Mouse (Mus musculus) right cerebral cortex, postnatal 36 days (tissue): ENCODE results near the gene Gm13090.

Source experiments
- DNase-seq, 2 experiments: peaks; one replicate each; pipeline ENCODE4 v3.0.0; 2022; ENCODE audit warnings: low spot score in 2 of 2, mixed read lengths in 1 of 2

The Gm13090 gene

GRCm38 (mm10) chr4:151096334-151097103, 7.1 kb downstream of the Gm13090 start:
- no peak for DNase-seq

- no peak for DNase-seq
Measured at GRCm38 (mm10) chr4:151097104-151097438, 7.7 kb downstream of the Gm13090 start.

DNA sequence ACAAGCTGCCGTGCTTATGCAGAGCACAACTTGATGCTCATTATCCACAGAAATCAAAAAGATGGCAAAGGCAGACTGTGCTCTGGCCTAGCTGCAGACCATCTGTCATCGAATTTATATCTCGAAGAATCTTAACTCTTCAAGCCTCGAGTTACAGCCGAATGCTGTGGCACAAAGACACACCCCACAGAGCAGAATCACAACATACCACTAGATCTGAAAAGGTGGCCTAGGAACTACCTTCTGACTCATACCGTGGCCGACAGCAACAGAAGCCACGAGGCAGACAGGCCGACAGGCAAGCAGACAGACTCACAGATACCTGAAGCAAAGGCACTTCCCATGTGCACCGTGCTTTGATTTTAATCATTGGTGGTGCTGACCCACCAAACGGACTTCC, 14.3 kb downstream of the Gm13090 start:
- DNase-seq, result no peak

DNA sequence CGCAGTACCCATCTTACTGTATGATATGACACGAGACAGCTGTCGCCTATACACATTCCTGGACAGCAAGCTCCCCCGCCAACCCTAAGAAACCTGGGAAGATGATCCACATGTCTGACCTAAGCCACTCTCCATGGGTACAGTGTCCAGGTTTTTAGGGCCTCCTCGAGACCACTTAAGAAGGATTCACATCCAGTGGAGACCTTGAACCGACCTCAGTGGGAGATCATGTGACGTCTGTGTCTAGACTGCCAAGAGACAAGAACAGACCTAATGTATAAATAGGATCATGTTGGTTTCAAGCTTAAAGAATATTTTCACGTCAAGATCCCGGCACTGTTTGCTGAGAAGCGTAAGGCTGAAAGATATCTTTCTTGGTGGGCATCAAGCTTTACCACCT, 14.8 kb downstream of the Gm13090 start:
- no peak for DNase-seq

- no peak for DNase-seq
Measured at GRCm38 (mm10) chr4:151105886-151106285, 16.5 kb downstream of the Gm13090 start.

- DNase-seq, result no peak
Measured at GRCm38 (mm10) chr4:151106468-151106867, 17.1 kb downstream of the Gm13090 start.

DNA sequence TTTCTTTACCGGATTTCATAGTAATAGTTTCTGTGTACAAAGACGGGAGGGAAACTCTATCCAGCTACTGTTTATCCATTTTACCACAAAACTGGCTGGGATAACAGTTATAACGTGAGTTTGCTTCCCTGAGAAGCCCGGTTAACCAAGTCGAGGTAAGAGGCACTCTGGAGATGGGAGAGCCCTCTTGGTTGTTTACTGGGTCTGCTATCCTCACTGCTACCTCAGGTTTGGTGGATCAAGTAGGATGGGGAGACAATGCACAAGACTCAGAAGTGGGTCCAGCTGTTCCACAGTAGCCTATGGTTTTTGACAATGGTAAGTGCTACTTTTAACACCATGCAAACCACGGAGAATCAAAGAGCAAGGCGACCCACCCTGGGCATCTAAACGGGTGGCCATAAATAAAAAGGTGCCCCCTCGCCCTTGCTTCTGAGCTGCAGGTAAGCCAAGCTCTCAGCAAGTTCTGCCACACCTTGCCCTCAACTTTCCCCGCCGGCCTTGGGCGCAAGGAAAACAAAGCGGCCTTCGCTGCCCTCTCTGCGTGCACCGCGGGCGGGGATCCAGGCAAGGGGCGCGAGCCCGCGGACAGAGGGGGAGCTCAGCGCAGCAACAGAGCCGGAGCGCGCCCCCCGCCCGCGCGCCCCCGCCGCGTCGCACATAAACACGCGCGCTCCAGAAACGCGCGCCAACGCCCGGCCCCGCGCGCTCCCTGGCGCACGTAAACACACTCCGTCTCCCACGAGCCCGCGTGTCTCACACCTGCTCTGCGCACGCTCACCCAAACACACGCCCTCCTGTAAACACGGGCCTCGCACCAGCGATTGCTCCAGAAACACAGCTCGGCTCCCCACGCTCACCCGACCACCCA, 18.0 kb downstream of the Gm13090 start:
- DNase-seq, result peak; percentile 62 to 66

DNA sequence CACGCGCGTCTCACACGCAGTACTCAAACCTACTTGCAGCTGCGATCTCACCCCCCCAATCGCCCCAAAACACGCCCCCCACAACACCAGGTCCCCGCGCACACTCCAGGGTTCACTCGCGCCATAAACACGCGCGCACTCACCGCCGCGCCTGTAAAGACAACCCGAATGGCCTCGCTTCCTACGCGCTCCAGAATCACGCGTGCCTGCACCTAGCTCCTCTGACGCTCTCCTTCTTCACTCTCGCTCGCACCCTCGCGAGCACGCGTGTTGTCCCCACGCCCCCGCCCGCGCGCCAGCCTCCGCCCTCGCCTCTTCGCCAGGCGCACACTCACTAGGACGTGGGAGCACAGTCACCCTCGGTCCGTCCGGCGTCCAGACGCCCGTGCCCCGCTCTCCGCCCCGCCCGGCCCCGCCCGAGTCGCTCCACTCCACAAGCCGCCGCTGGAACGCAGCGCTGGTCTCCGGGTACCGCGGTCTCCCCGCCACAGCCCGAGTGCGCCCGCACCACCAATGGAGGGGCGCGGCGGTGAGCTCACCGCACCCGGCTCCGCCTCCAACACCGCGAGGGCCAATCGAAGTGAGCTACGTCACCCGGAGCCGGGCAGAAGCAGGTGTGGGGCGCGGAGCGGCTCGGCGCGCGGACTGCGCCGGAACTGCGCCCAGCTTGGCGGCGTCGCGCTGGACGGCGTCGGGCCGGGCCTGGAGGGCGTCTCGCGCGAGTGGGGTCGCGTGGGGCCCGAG, 18.8 kb downstream of the Gm13090 start:
- DNase-seq, result peak; percentile 86

DNA sequence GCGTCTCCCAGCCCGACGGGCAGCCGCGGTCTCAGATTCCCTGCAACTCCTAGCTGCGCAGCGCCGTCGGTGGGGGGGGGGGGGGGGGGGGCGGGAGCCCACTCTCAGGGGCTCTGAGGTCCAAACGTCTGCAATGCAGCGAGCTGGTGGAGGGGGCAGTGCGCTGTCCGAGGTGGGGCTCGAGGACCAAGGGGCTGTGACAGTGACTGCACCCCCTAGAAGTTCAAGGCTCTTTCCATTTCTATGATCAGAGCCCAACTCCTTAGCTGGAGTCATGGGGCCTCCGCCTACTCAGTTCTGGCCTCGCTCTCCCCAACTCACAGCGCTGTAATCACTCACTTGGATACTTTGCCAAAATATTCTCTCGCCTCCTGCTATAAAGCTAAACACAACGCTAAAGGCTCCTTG, 19.5 kb downstream of the Gm13090 start:
- DNase-seq, result no peak

DNA sequence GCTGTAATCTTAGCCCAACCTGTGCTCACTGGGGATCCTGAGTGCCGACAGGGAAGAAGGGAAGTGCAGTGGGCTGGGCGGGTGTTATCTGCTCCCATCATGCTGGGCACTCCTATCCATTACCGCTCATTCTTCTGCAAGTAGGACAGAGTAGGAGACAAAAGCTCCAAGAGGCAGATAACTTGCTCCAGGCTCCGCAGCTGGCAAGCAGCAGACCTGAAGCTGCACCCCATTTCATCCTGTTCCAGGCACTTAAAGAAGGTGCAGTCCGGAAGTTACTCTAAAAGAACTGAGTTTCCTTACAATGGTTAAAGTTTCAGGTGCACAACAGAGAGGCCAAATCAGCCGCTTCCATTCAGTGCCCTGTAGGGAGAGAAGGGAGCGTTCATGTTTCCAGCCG, 21.9 kb downstream of the Gm13090 start:
- no peak for DNase-seq

DNA sequence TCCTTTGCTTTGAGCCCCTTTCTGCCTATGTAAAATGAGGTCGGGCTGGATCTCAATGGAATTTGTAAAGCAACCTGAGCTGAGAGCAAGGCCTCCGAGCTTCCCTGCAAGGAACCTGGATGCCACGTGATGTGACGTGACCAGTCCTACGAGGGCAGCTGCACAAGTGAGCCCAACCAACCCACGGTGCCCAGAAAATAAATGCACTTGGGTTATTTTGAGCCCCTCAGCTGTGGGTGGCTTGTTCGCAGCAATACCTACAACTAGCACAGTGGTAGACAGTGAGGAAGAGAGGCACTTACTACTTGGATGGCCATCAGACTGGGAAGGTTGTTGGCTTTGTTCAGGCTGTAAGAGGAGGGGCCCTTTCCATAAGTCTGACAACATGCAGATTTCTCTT, 25.2 kb downstream of the Gm13090 start:
- peak in 1 of 2 experiments; percentile 63 for DNase-seq

GRCm38 (mm10) chr4:151118883-151119282, 29.5 kb downstream of the Gm13090 start:
- no peak for DNase-seq

GRCm38 (mm10) chr4:151127636-151128548, 38.5 kb downstream of the Gm13090 start:
- DNase-seq, result no peak

DNA sequence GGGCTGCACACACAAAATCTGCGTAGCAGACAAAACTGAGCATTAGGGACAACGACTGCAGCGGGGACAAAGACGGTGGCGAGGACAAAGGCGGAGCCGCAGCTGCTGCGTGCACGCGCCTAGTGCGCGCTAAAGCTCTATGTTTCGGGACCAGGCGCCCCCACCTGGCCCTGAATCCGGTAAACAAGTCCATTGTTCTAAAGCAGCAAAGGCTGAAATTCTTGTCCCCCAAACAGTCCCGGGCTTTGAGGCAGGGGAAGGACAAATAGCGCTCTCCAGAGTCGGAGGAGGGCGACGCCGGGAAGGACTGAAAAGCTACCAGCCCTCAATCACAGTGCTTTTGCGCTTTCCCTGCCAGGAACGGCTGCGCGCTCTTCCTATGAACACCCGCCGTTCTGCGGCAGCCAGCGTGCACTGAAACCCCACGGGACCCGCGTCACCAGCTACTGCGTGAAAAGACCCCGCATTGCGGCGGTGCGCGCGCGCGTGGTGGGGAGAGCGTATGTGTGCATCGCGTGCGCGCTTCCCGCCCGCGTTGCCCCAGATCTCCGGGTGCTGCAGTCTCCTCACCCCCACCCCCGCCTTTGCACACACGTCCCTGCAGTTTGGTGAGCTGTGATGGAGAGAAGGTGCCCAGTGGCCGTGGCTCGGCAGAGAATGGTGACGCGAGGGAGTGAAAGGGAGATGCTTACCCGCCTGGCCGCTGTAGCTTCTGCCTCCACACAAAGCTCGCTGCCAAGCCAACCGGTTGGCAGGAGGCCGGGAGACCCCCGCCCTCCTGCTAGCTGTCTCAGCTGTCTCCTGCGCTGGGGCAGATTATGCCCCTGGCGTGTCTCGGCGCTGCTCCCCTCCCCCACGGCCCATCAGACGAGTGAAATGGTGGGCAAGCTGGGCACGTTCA, 39.5 kb downstream of the Gm13090 start:
- peak; percentile 80 for DNase-seq

GRCm38 (mm10) chr4:151129725-151130557, 40.6 kb downstream of the Gm13090 start:
- DNase-seq, result no peak

DNA sequence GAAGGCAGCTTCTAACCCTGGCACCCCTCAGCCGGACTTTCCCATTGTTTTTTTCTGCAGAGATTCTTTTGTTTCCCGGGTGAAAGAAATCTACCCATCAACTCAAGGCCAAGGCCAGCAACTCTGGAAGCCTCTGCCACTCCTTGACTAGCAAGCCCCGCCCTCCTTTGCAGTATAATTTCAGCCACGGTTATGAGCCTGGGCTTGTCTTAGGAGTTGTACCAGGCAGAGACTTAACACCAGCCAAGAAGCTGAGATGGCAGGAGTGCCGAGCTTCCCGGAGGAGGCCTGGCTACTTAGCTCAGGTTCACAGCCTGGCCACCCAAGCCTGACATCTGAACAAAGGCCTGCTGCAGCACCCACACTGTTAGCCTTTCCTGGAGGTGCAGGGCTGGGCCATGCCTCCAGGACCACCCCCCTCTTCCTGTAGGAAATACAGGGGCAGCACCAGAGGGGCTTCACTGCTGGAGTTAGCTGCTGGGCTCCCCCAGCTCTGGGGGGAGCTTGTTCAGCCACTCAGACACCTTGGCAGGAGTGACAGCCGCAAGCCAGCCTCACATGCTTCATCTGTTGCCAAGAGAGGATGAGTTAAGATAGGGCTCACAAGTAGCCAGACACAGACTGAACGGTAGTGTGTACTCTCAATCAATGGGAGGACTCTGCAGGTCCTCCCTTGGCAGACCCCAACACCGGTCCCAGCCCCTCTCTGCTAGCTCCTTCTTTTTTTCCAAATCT, 41.6 kb downstream of the Gm13090 start:
- no peak for DNase-seq

DNA sequence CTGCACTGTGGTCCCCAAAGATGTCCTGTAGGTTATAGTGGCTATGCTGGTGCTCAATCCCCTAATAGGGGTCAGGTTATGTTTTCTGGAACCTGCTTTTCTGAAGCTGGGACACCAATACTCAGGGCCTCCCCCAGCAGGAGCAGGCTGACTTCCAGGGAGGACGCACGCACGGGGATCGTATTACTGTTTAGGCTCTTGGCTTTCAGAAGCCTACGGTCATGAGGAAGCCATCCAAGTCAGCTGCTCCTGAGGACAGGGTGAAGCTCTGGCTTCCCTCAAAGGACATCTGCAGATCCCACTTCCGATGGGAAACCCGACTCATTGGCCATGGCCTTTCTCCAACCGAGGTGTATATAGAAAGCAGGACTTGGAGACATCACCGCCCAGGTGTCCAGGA, 43.1 kb downstream of the Gm13090 start:
- no peak for DNase-seq

GRCm38 (mm10) chr4:151133760-151134159, 44.4 kb downstream of the Gm13090 start:
- no peak for DNase-seq

GRCm38 (mm10) chr4:151135491-151135890, 46.1 kb downstream of the Gm13090 start:
- no peak for DNase-seq
